Mouse (Mus musculus) layer of hippocampus, postnatal 10 days (tissue): ENCODE measurements at regions not wholly inside any gene's neighbourhood (a gene's known extent, or its start where the extent isn't known, plus 50 kb on each side); places are given as distances from the start of the nearest gene placed in this dataset.

ENCODE experiments used
- DNase-seq, 2 experiments: peaks; one replicate each; pipeline ENCODE4 v3.0.0; 2021; ENCODE audit warnings: low spot score in 2 of 2
- microRNA-seq, 2 experiments: library from miRNA; unstranded; fragments of <30 nt; microRNA quantifications; one replicate each; pipeline ENCODE4 v1.2.0; 2021

- DNase-seq = no peak
Observed at GRCm38 (mm10) chr3:33305756-33306155, 162.7 kb upstream of the Pex5l start.

- no peak for DNase-seq
Observed at GRCm38 (mm10) chr3:33262797-33263196, 119.8 kb upstream of the Pex5l start.

GRCm38 (mm10) chr3:33219271-33220065, 76.4 kb upstream of the Pex5l start:
- DNase-seq = no peak

- no peak for DNase-seq
Observed at GRCm38 (mm10) chr3:33218291-33218690, 75.2 kb upstream of the Pex5l start.

- DNase-seq = peak in 1 of 2 experiments; percentile 13
Observed at GRCm38 (mm10) chr3:33217360-33218034, 74.5 kb upstream of the Pex5l start.

GRCm38 (mm10) chr3:33211224-33211817, 68.3 kb upstream of the Pex5l start:
- DNase-seq = no peak

Small RNA genes in the stretch of these regions (microRNA-seq; reads per million reads assigned to microRNA genes)
- gene Gm27974 = 0 reads per million in 2 experiments
